Mouse (Mus musculus) midbrain, embryonic 12.5 days (tissue): Measurements from ENCODE around the gene Sec62. TPM values are rescaled to one million over a fixed set of nuclear protein-coding genes. Genes with fewer than 3 reads are reported as not detected.

Experiments used
- ATAC-seq: fragments of 200-750 bp; cut with Nextera tagmentation; 2 replicates; pipeline ENCODE4 v1.8.0; 2017; ENCODE audit warnings: low read depth, moderate TSS enrichment, moderate library complexity; ENCODE audit not compliant: low FRiP score
- H3K27ac ChIP-seq: fragments of 300-500 bp; sonication (generic); replicated peaks from 2 replicates; pipeline ENCODE4 v1.5.1; 2016; ENCODE audit warnings: mild to moderate bottlenecking
- H3K27me3 ChIP-seq: fragments of 300-500 bp; sonication (generic); 2 replicates; pipeline ENCODE4 v1.6.1; 2016; ENCODE audit warnings: mild to moderate bottlenecking
- H3K36me3 ChIP-seq: fragments of 300-500 bp; sonication (generic); 2 replicates; pipeline ENCODE4 v1.6.1; 2016
- H3K4me1 ChIP-seq: fragments of 300-500 bp; sonication (generic); 2 replicates; pipeline ENCODE4 v1.6.1; 2016
- H3K4me2 ChIP-seq: fragments of 300-500 bp; sonication (generic); replicated peaks from 2 replicates; pipeline ENCODE4 v1.6.1; 2016; ENCODE audit warnings: mild to moderate bottlenecking, moderate library complexity
- H3K4me3 ChIP-seq: fragments of 300-500 bp; sonication (generic); 2 replicates; pipeline ENCODE4 v1.5.1; 2016; ENCODE audit warnings: mild to moderate bottlenecking
- H3K9ac ChIP-seq: fragments of 300-500 bp; sonication (generic); replicated peaks from 2 replicates; pipeline ENCODE4 v1.6.1; 2016; ENCODE audit warnings: mild to moderate bottlenecking, moderate library complexity
- H3K9me3 ChIP-seq: fragments of 300-500 bp; sonication (generic); 2 replicates; pipeline ENCODE4 v1.6.1; 2016; ENCODE audit warnings: mild to moderate bottlenecking
- WGBS: fragments of 180-500 bp; shearing (Covaris S2); methylation state at CpG from one replicate; pipeline ENCODE4 v1.1.7; 2016; 5-methylcytosine and 5-hydroxymethylcytosine counted together
- polyA plus RNA-seq: library from polyadenylated mRNA; unstranded; fragments of >200 nt; fragmentation: Nextera tagmentation; extraction: Ambion mirVana; gene quantifications from 2 replicates; pipeline ENCODE4 v1.2.1, GENCODE M21; 2016

Sec62 gene
- polyA plus RNA-seq, result 80.2 and 88.0 TPM in 2 replicates

- peak within 1 kb of the TSS; percentile 90 for H3K27ac ChIP-seq
- no peaks in the 10 kb centered on the region for H3K9me3 ChIP-seq
- H3K4me3 ChIP-seq, result peak within 1 kb of the TSS; percentile 97
- under 1% methylated on average over 62 of the region's 62 CpGs for WGBS
- H3K4me2 ChIP-seq, result peak within 1 kb of the TSS; percentile 73
- H3K36me3 ChIP-seq, result no peaks in the 10 kb centered on the region
- peak within 1 kb of the TSS; percentile 99 for H3K9ac ChIP-seq
- H3K27me3 ChIP-seq, result no peaks in the 10 kb centered on the region
- H3K4me1 ChIP-seq, result peaks cover 7% of the 10 kb centered on the region
- peak; percentile 98 for ATAC-seq
Measured at GRCm38 (mm10) chr3:30792737-30793402, at the start of gene Sec62. Gene Sec62 (plus strand): TSS chr3:30792875.

GRCm38 (mm10) chr3:30742891-30743290 is 49.8 kb upstream of the Sec62 start:
- Histone ChIP-seq H3K27me3 (no peaks in the 10 kb centered on the region), H3K4me3 (no peak overlapping the region), H3K9me3 (no peaks in the 10 kb centered on the region), H3K27ac (no peak overlapping the region), H3K4me1 (no peaks in the 10 kb centered on the region), H3K36me3 (no peaks in the 10 kb centered on the region), H3K4me2 (no peak overlapping the region), H3K9ac (no peak overlapping the region)
- 88% methylated on average over 7 of the region's 7 CpGs for WGBS
- ATAC-seq, result no peak

DNA sequence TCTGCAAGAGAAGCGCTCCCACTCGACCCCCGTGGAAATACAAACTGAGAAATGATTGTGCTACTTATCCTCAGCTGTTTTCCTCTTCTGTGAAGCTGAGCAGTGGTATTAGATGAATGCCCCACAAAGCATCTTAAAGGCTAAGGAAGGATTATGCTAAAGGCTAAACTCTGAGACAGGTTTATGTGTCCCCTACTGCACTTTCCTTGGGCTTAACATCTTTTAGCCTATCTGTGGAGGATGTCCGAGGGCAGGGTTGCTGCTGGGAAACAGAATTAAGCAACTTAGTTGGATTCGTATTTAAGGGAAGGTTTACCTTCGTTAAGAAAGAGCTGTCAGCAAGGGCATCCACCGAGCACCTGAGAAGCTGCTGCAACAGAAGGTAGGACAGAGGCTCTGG is 46.7 kb upstream of the Sec62 start, which contains the start of gene Samd7:
Samd7 (plus strand) TSS at position 288 of the 400 bp plus-strand sequence.
- 77% methylated on average over 7 of the region's 7 CpGs for WGBS
- H3K9me3 ChIP-seq, result no peaks in the 10 kb centered on the region
- H3K4me2 ChIP-seq, result no peak within 1 kb of the TSS
- no peak within 1 kb of the TSS for H3K9ac ChIP-seq
- H3K36me3 ChIP-seq, result no peaks in the 10 kb centered on the region
- no peak within 1 kb of the TSS for H3K27ac ChIP-seq
- no peaks in the 10 kb centered on the region for H3K27me3 ChIP-seq
- no peaks in the 10 kb centered on the region for H3K4me1 ChIP-seq
- no peak for ATAC-seq
- no peak within 1 kb of the TSS for H3K4me3 ChIP-seq

- ATAC-seq, result no peak
- Histone ChIP-seq H3K4me2 (no peak overlapping the region), H3K27me3 (no peaks in the 10 kb centered on the region), H3K36me3 (no peaks in the 10 kb centered on the region), H3K9ac (no peak overlapping the region), H3K4me3 (no peak overlapping the region), H3K27ac (no peak overlapping the region), H3K4me1 (no peaks in the 10 kb centered on the region), H3K9me3 (no peaks in the 10 kb centered on the region)
- 90% methylated on average over 9 of the region's 9 CpGs for WGBS
Measured at GRCm38 (mm10) chr3:30748316-30748715, 44.4 kb upstream of the Sec62 start.

- no peaks in the 10 kb centered on the region for H3K27me3 ChIP-seq
- no peaks in the 10 kb centered on the region for H3K4me1 ChIP-seq
- no peak overlapping the region for H3K9ac ChIP-seq
- H3K4me3 ChIP-seq, result no peak overlapping the region
- WGBS, result 97% methylated on average over 4 of the region's 4 CpGs
- no peaks in the 10 kb centered on the region for H3K36me3 ChIP-seq
- no peak for ATAC-seq
- no peaks in the 10 kb centered on the region for H3K9me3 ChIP-seq
- H3K4me2 ChIP-seq, result no peak overlapping the region
- no peak overlapping the region for H3K27ac ChIP-seq
Measured at GRCm38 (mm10) chr3:30754696-30755095, 38.0 kb upstream of the Sec62 start.

GRCm38 (mm10) chr3:30764877-30765276 is 27.8 kb upstream of the Sec62 start:
- ATAC-seq, result no peak
- no peaks in the 10 kb centered on the region for H3K9me3 ChIP-seq
- no peaks in the 10 kb centered on the region for H3K36me3 ChIP-seq
- no peak overlapping the region for H3K4me3 ChIP-seq
- H3K4me2 ChIP-seq, result no peak overlapping the region
- H3K4me1 ChIP-seq, result no peaks in the 10 kb centered on the region
- no peak overlapping the region for H3K9ac ChIP-seq
- 91% methylated on average over 4 of the region's 4 CpGs for WGBS
- H3K27me3 ChIP-seq, result no peaks in the 10 kb centered on the region
- H3K27ac ChIP-seq, result no peak overlapping the region

GRCm38 (mm10) chr3:30765311-30766027 is 27.2 kb upstream of the Sec62 start:
- WGBS, result 81% methylated on average over 10 of the region's 10 CpGs
- Histone ChIP-seq H3K27me3 (no peaks in the 10 kb centered on the region), H3K4me3 (no peak overlapping the region), H3K9ac (no peak overlapping the region), H3K4me2 (no peak overlapping the region), H3K27ac (no peak overlapping the region), H3K9me3 (no peaks in the 10 kb centered on the region), H3K4me1 (no peaks in the 10 kb centered on the region), H3K36me3 (no peaks in the 10 kb centered on the region)
- no peak for ATAC-seq

DNA sequence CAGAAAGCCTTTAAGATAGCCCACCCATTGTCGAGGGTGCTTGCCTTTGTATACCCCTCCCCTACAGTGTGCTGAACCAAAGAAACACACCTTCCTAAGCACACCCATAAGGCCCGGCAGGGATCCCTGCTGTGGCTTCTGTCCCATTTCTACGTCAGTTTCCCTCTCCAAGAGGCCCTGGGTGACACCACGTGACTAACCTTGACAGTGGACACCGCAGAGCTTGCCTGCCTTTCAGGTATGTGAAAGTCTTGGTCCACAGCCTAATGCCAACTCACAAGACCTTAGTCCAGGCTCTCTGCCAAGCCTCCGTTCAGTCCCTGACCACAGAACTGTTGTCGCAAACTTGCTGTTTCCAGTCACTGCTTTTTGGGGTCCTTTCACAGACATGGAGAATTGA is 26.5 kb upstream of the Sec62 start:
- no peak for ATAC-seq
- no peaks in the 10 kb centered on the region for H3K27me3 ChIP-seq
- H3K4me3 ChIP-seq, result no peak overlapping the region
- no peaks in the 10 kb centered on the region for H3K4me1 ChIP-seq
- H3K9ac ChIP-seq, result no peak overlapping the region
- H3K4me2 ChIP-seq, result no peak overlapping the region
- no peaks in the 10 kb centered on the region for H3K36me3 ChIP-seq
- no peaks in the 10 kb centered on the region for H3K9me3 ChIP-seq
- H3K27ac ChIP-seq, result no peak overlapping the region
- 80% methylated on average over 7 of the region's 7 CpGs for WGBS

GRCm38 (mm10) chr3:30767271-30767670 is 25.4 kb upstream of the Sec62 start:
- H3K9ac ChIP-seq, result no peak overlapping the region
- no peaks in the 10 kb centered on the region for H3K4me1 ChIP-seq
- no peaks in the 10 kb centered on the region for H3K27me3 ChIP-seq
- H3K4me3 ChIP-seq, result no peak overlapping the region
- 90% methylated on average over 6 of the region's 6 CpGs for WGBS
- H3K36me3 ChIP-seq, result no peaks in the 10 kb centered on the region
- no peak for ATAC-seq
- no peaks in the 10 kb centered on the region for H3K9me3 ChIP-seq
- H3K27ac ChIP-seq, result no peak overlapping the region
- H3K4me2 ChIP-seq, result no peak overlapping the region

- no peaks in the 10 kb centered on the region for H3K4me1 ChIP-seq
- 72% methylated on average over 10 of the region's 10 CpGs for WGBS
- no peak overlapping the region for H3K9ac ChIP-seq
- no peak overlapping the region for H3K27ac ChIP-seq
- no peaks in the 10 kb centered on the region for H3K9me3 ChIP-seq
- no peaks in the 10 kb centered on the region for H3K27me3 ChIP-seq
- H3K4me3 ChIP-seq, result no peak overlapping the region
- ATAC-seq, result no peak
- no peak overlapping the region for H3K4me2 ChIP-seq
- H3K36me3 ChIP-seq, result no peaks in the 10 kb centered on the region
Measured at GRCm38 (mm10) chr3:30769755-30770515, 22.7 kb upstream of the Sec62 start.

- no peaks in the 10 kb centered on the region for H3K4me1 ChIP-seq
- no peak overlapping the region for H3K4me3 ChIP-seq
- no peak overlapping the region for H3K4me2 ChIP-seq
- H3K9me3 ChIP-seq, result no peaks in the 10 kb centered on the region
- H3K9ac ChIP-seq, result no peak overlapping the region
- ATAC-seq, result no peak
- H3K36me3 ChIP-seq, result no peaks in the 10 kb centered on the region
- WGBS, result 93% methylated on average over 1 of the region's 1 CpGs
- H3K27ac ChIP-seq, result no peak overlapping the region
- no peaks in the 10 kb centered on the region for H3K27me3 ChIP-seq
Measured at GRCm38 (mm10) chr3:30771560-30771959, 21.1 kb upstream of the Sec62 start.

- Histone ChIP-seq H3K27ac (no peak overlapping the region), H3K4me3 (no peak overlapping the region), H3K4me1 (no peaks in the 10 kb centered on the region), H3K27me3 (no peaks in the 10 kb centered on the region), H3K9ac (no peak overlapping the region), H3K36me3 (no peaks in the 10 kb centered on the region), H3K9me3 (no peaks in the 10 kb centered on the region), H3K4me2 (no peak overlapping the region)
- WGBS, result 79% methylated on average over 4 of the region's 4 CpGs
- no peak for ATAC-seq
Measured at GRCm38 (mm10) chr3:30772631-30773030, 20.0 kb upstream of the Sec62 start.
